Mouse (Mus musculus): ENCODE results near the gene Nfasc.

- TF ChIP-seq CTCF (IDR thresholded peaks at IDR 0.05) = peak; percentile 20
- no peak for TF ChIP-seq EP300 (IDR thresholded peaks at IDR 0.05)
These were observed 63.5 kb downstream of the Nfasc start for GRCm38 (mm10) chr1:132678076-132678475.
